Mouse (Mus musculus) macrophage (primary cell): ENCODE results near the gene Megf6. TPM values are rescaled to one million over a fixed set of nuclear protein-coding genes. Genes with fewer than 3 reads are reported as not detected.

Source experiments
- H3K27ac ChIP-seq: fragments of 350-480 bp; formaldehyde crosslinking; 2 replicates; pipeline ENCODE4 v1.9.0; 2021
- H3K36me3 ChIP-seq: fragments of 350-480 bp; formaldehyde crosslinking; 2 replicates; pipeline ENCODE4 v1.9.0; 2021; ENCODE audit errors: inconsistent target
- H3K4me3 ChIP-seq: fragments of 350-480 bp; formaldehyde crosslinking; 2 replicates; pipeline ENCODE4 v1.9.0; 2021; ENCODE audit errors: inconsistent target
- H3K79me2 ChIP-seq: fragments of 350-480 bp; formaldehyde crosslinking; 2 replicates; pipeline ENCODE4 v1.9.0; 2021; ENCODE audit errors: inconsistent target
- WGBS: methylation state at CpG from one replicate; pipeline ENCODE4 v1.1.7; 2026; ENCODE audit warnings: inconsistent platforms; ENCODE audit not compliant: missing documents; 5-methylcytosine and 5-hydroxymethylcytosine counted together
- polyA plus RNA-seq: library from polyadenylated mRNA; stranded (reverse); fragments of 250-400 nt; gene quantifications from 3 replicates; pipeline ENCODE4 v1.2.4, GENCODE M21; 2018; ENCODE audit warnings: inconsistent platforms

The Megf6 gene
- polyA plus RNA-seq, 1 experiment from 2014 or later, result not detected

GRCm38 (mm10) chr4:154142211-154143040 is 28.1 kb upstream of the Megf6 start, which contains the start of gene Wrap73:
Wrap73 (plus strand) TSS chr4:154142372.
- no peak within 1 kb of the TSS for H3K27ac ChIP-seq
- peak within 1 kb of the TSS; percentile 71 for H3K4me3 ChIP-seq
- 2% methylated on average over 44 of the region's 49 CpGs for WGBS
- H3K36me3 ChIP-seq, result no peaks in the 10 kb centered on the region
- peaks cover 18% of the 10 kb centered on the region; the same call in 1 of the 2 replicates for H3K79me2 ChIP-seq

GRCm38 (mm10) chr4:154144712-154145111 is 25.8 kb upstream of the Megf6 start:
- 74% methylated on average over 2 of the region's 3 CpGs for WGBS
- Histone ChIP-seq H3K36me3 (no peaks in the 10 kb centered on the region), H3K79me2 (peaks cover 18% of the 10 kb centered on the region; the same call in 1 of the 2 replicates), H3K27ac (no peak overlapping the region), H3K4me3 (no peak overlapping the region)

GRCm38 (mm10) chr4:154146342-154146741 is 24.2 kb upstream of the Megf6 start:
- WGBS, result 72% methylated on average over 10 of the region's 10 CpGs
- peaks cover 18% of the 10 kb centered on the region; the same call in 1 of the 2 replicates for H3K79me2 ChIP-seq
- peaks cover 14% of the 10 kb centered on the region; the same call in 1 of the 2 replicates for H3K36me3 ChIP-seq
- H3K27ac ChIP-seq, result no peak overlapping the region
- H3K4me3 ChIP-seq, result no peak overlapping the region

GRCm38 (mm10) chr4:154154104-154154503 is 16.4 kb upstream of the Megf6 start:
- no peak overlapping the region for H3K4me3 ChIP-seq
- no peak overlapping the region for H3K27ac ChIP-seq
- peaks cover 69% of the 10 kb centered on the region for H3K36me3 ChIP-seq
- whole genome bisulfite sequencing, result 93% methylated on average over 11 of the region's 11 CpGs
- peaks cover 5% of the 10 kb centered on the region; the same call in 1 of the 2 replicates for H3K79me2 ChIP-seq

GRCm38 (mm10) chr4:154156050-154156449 is 14.5 kb upstream of the Megf6 start:
- H3K4me3 ChIP-seq, result no peak overlapping the region
- 74% methylated on average over 7 of the region's 7 CpGs for WGBS
- H3K27ac ChIP-seq, result no peak overlapping the region
- H3K79me2 ChIP-seq, result peaks cover 16% of the 10 kb centered on the region; the same call in 1 of the 2 replicates
- peaks cover 57% of the 10 kb centered on the region for H3K36me3 ChIP-seq

GRCm38 (mm10) chr4:154157970-154158662 is 12.4 kb upstream of the Megf6 start:
- Histone ChIP-seq H3K79me2 (peaks cover 20% of the 10 kb centered on the region; the same call in 1 of the 2 replicates), H3K4me3 (no peak overlapping the region), H3K36me3 (peaks cover 39% of the 10 kb centered on the region), H3K27ac (no peak overlapping the region)
- WGBS, result 92% methylated on average over 14 of the region's 14 CpGs

- Histone ChIP-seq H3K4me3 (no peak overlapping the region), H3K79me2 (peaks cover 20% of the 10 kb centered on the region; the same call in 1 of the 2 replicates), H3K36me3 (peaks cover 34% of the 10 kb centered on the region), H3K27ac (no peak overlapping the region)
- WGBS, result 23% methylated on average over 6 of the region's 6 CpGs
These were observed 11.5 kb upstream of the Megf6 start for GRCm38 (mm10) chr4:154159002-154159401.

- H3K36me3 ChIP-seq, result peaks cover 29% of the 10 kb centered on the region
- H3K27ac ChIP-seq, result 0 out of 2 replicates have a peak overlapping the region, but pooled peaks have one; percentile 5
- peak overlapping the region; percentile 65 for H3K4me3 ChIP-seq
- under 1% methylated on average over 47 of the region's 47 CpGs for WGBS
- peaks cover 20% of the 10 kb centered on the region; the same call in 1 of the 2 replicates for H3K79me2 ChIP-seq
These were observed 10.5 kb upstream of the Megf6 start for GRCm38 (mm10) chr4:154159961-154160537.

GRCm38 (mm10) chr4:154160538-154161390 is 9.8 kb upstream of the Megf6 start, which contains the start of gene Tprgl:
Tprgl (minus strand) TSS chr4:154160666.
- Histone ChIP-seq H3K4me3 (peak within 1 kb of the TSS; percentile 89), H3K27ac (peak within 1 kb of the TSS; percentile 53), H3K36me3 (peaks cover 26% of the 10 kb centered on the region), H3K79me2 (peaks cover 20% of the 10 kb centered on the region; the same call in 1 of the 2 replicates)
- WGBS, result 3% methylated on average over 73 of the region's 75 CpGs

GRCm38 (mm10) chr4:154163296-154163695 is 7.2 kb upstream of the Megf6 start:
- H3K27ac ChIP-seq, result no peak overlapping the region
- 20% methylated on average over 7 of the region's 7 CpGs for WGBS
- H3K4me3 ChIP-seq, result no peak overlapping the region
- peaks cover under 1% of the 10 kb centered on the region for H3K36me3 ChIP-seq
- H3K79me2 ChIP-seq, result peaks cover 20% of the 10 kb centered on the region; the same call in 1 of the 2 replicates

GRCm38 (mm10) chr4:154167053-154167452 is 3.5 kb upstream of the Megf6 start:
- 31% methylated on average over 5 of the region's 5 CpGs for WGBS
- no peaks in the 10 kb centered on the region for H3K36me3 ChIP-seq
- H3K79me2 ChIP-seq, result no peaks in the 10 kb centered on the region
- H3K4me3 ChIP-seq, result no peak overlapping the region
- H3K27ac ChIP-seq, result no peak overlapping the region

GRCm38 (mm10) chr4:154170021-154170420 is 509 bp upstream of the Megf6 start:
- H3K79me2 ChIP-seq, result no peaks in the 10 kb centered on the region
- 4% methylated on average over 15 of the region's 15 CpGs for WGBS
- H3K4me3 ChIP-seq, result no peak overlapping the region
- no peak overlapping the region for H3K27ac ChIP-seq
- no peaks in the 10 kb centered on the region for H3K36me3 ChIP-seq

GRCm38 (mm10) chr4:154171151-154171930 is 811 bp downstream of the Megf6 start:
- Histone ChIP-seq H3K79me2 (no peaks in the 10 kb centered on the region), H3K36me3 (no peaks in the 10 kb centered on the region), H3K27ac (no peak overlapping the region), H3K4me3 (no peak overlapping the region)
- WGBS, result 3% methylated on average over 37 of the region's 37 CpGs
